Mouse (Mus musculus): ENCODE results near the gene Elmo3.

Gene Elmo3

GRCm38 (mm10) chr8:105298351-105299252, 6.8 kb upstream of the Elmo3 start:
- peak in 1 of 2 experiments; percentile 33 for DNase-seq

GRCm38 (mm10) chr8:105299962-105300361, 5.4 kb upstream of the Elmo3 start:
- DNase-seq = peak in 1 of 2 experiments; percentile 46

DNA sequence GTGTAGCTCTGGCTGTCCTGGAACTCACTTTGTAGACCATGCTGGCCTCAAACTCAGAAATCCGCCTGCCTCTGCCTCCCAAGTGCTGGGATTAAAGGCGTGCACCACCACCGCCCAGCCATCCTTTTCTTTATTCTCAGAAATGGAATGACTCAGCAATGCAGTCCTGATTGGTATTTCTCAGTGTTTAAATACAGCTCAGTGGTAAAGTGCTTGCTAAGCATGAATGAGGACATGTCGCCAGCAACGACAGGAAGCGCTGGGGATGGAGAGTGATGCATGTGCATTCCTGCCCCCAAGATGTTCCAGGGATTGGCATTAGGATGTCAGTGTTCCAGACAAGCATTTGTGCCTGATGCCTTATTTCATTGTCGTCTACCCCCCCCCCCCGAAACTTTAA, 2.0 kb upstream of the Elmo3 start:
- no peak for DNase-seq

- DNase-seq = no peak
Measured at GRCm38 (mm10) chr8:105303874-105304273, 1.5 kb upstream of the Elmo3 start.

- DNase-seq = peak in 1 of 2 experiments; percentile 36
Measured at GRCm38 (mm10) chr8:105304325-105305210, 833 bp upstream of the Elmo3 start.

DNA sequence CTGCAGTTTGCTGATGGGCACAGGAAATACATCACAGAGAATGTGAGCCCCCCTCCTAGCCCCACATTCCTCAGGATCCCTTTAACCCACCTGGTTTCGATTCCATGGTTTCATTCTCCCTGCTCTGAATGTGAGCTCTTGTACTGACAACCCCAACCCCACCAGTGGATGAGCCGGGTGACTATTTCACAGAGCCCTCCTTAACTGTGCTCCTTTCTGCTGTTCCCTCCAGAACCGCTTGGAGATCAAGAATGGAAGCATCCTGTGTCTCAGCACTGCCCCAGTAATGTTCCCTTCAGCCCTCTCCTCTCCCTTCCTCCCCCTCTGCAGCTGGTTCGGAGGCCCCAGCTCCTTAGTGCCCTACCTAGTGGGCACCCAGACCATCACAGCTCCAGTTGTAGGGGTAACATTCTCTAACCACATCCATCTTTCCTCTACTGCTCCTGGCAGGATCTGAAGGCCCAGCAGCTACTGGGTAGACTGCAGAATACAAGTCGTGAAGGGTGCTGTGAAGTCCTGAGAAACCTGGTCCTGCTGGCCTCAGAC, 818 bp downstream of the Elmo3 start:
- no peak for DNase-seq

- peak in 1 of 2 experiments; percentile 51 for DNase-seq
Measured at GRCm38 (mm10) chr8:105307670-105308069, 2.3 kb downstream of the Elmo3 start.

- DNase-seq = no peak
Measured at GRCm38 (mm10) chr8:105308428-105308827, 3.0 kb downstream of the Elmo3 start.

- no peak for DNase-seq
Measured at GRCm38 (mm10) chr8:105309142-105309847, 3.9 kb downstream of the Elmo3 start.

DNA sequence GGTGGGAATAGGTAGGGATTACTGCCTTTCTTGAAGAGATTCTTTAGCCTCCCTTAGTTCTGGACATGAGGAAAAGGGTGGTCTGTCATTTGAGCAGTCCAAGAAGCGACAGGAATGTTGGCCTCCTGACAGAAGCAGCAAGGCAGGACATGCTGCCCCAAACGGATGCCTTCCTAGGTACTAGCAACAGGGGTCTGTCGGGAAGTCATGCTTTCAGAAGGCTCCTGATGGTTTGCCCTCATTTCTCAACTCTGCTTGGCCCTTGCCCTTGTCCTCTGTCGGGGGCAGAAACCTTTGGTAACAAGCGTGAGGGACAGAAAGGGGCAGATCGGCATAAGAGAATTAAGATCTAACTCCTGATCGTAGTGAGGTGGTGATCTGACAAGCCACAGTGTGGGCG, 4.7 kb downstream of the Elmo3 start:
- no peak for DNase-seq

- DNase-seq = no peak
Measured at GRCm38 (mm10) chr8:105311718-105312117, 6.3 kb downstream of the Elmo3 start.

- no peak for DNase-seq
Measured at GRCm38 (mm10) chr8:105312891-105313481, 7.6 kb downstream of the Elmo3 start.

DNA sequence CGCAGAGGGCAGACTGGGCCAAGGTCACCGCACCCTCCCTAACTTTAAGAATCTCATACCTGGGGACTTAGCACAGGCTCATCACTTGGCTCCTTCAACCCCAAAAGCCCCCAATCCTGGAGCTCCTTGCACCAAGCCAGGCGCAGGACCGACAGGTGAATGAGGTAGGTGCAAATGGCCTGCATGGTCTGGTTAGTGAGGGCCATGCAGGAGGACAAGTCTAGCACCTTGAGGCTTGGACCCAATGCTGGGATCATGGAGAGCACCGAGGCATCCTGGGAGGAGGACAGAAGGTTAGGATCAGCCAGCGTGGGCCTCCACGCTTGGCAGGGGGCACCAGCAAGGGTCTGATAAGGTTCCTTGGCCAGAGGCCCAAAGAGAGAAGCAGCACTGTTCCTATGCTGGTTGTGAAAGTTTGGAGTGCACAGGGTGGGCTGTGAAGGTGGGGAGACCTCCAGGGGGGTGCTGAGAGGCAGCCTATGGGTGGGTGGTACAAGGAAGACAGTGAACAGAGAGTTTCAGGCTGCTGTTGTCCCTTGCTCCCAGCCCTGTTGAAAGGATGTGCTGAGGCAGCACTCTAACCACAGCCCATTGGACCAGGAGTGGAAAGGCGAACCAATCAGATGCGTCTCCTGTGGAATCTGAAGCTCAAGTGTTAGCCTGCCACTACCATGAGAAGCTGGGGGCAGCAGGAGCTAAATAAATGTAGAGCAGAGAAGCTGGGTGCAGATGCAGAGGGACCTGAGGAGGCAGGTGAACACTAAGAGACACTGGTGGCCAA, 8.4 kb downstream of the Elmo3 start:
- DNase-seq = no peak

DNA sequence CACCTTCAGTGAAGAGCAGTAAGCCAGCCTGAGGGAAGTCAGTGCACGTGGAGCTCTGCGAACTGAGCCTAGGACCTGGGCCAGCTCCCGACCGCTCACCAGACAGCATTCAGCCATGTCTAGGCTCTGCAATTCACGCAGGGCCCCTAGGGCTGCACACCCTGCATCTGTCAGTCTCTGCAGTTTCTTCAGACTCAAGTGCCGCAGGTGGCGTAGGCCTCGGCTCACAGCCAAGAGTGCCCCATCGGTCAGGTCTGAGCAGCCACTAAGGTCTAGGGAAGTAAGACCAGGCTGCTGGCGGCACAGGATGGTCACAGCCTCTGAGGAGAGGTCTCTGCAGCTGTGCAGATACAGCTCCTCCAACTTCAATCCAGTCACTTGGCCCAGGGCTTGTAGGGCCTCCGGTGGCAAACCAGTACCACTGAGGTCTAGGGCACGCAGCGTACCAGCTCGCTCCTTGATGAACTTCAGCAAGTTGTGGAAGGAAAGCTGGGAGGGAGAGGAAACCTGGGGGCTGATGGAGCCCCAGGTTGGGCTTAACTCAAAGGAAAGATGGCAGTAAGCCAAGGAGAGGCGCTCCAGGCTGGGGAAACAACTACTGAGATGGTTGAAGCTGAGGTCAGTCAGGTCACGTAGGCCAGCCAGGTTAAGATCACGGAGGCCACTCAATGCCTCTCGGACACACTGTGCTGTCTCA, 9.8 kb downstream of the Elmo3 start:
- no peak for DNase-seq

DNA sequence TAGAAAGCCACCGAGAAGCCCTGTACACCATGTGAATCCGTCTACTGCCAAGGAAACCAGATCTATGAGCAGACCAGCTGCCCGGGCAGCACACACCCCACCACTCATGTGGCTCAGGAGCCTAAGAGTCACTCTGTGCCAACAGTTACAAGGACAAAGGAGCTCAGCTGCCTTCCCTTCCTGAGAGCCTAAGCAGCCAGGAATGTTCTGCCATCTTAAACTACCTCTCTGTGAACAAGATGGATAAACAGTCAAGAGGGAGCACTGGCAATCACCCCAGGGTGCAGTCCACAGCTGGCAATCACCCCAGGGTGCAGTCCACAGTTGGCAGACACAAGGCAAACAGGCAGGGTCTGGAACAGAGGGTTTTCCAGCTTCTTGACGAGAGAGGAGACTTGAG, 12.5 kb downstream of the Elmo3 start:
- no peak for DNase-seq

DNA sequence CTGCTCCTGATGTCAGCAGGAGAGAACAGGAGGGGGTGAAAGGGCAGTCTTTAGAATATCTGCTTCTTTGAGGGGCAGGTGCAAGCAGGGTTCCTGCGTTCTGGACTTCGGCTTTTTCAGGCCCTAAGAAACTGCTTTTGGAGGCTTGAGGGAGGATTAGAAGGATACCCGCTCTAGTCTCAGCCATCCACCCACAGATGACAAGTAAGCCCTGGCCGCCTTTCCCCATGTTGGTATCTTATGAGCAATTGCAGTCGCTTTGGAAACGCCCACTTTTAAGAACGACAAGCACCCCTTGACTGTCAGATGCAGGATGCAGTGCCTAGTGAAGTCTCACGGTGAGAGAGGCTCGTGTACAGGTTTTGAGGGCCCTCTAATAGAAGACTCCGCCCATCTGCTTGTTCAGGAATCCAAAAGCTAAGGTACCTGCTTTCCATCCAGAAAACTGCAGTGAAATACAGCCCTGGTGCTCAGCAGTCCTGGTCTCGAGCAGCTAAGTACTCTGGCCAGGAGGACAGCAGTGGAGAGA, 13.3 kb downstream of the Elmo3 start:
- no peak for DNase-seq

- no peak for DNase-seq
Measured at GRCm38 (mm10) chr8:105323183-105323582, 17.8 kb downstream of the Elmo3 start.

- DNase-seq = no peak
Measured at GRCm38 (mm10) chr8:105325641-105326093, 20.3 kb downstream of the Elmo3 start.

- DNase-seq = peak; percentile 98 to 99
Measured at GRCm38 (mm10) chr8:105326141-105326672, 20.8 kb downstream of the Elmo3 start, which contains the start of the genes Lrrc29 and Tmem208. Lrrc29 (minus strand) TSS chr8:105326278. Tmem208 (plus strand) TSS chr8:105326354.

- no peak for DNase-seq
Measured at GRCm38 (mm10) chr8:105326968-105327367, 21.6 kb downstream of the Elmo3 start.

Data from kidney, postnatal 25 days (tissue).